Mouse (Mus musculus) C2C12 (cell line): ENCODE measurements around the gene Hist1h4a. TPM values are rescaled to one million over a fixed set of nuclear protein-coding genes. Genes with fewer than 3 reads are reported as not detected.

Source experiments
- H3K27me3 ChIP-seq: one replicate; pipeline ENCODE4 v1.6.1; 2011; ENCODE audit not compliant: control insufficient read depth, insufficient read depth, insufficient read length
- H3K36me3 ChIP-seq: one replicate; pipeline ENCODE4 v1.6.1; 2011; ENCODE audit not compliant: control insufficient read depth, insufficient read depth
- H3K4me3 ChIP-seq: one replicate; pipeline ENCODE4 v1.5.1; 2011; ENCODE audit warnings: mild to moderate bottlenecking, control low read depth; ENCODE audit not compliant: poor library complexity, insufficient read depth, severe bottlenecking
- H3K79me2 ChIP-seq: one replicate; pipeline ENCODE4 v1.6.1; 2011; ENCODE audit not compliant: control insufficient read depth, insufficient read depth
- H3K79me3 ChIP-seq: one replicate; pipeline ENCODE4 v1.6.1; 2011; ENCODE audit warnings: low read depth, control low read depth
- H3ac ChIP-seq: one replicate; pipeline ENCODE3; 2011; ENCODE audit warnings: low read depth; ENCODE audit not compliant: control insufficient read depth, insufficient read length
- CEBPB ChIP-seq: IDR thresholded peaks from one replicate; pipeline ENCODE4 v1.6.1; 2011; ENCODE audit warnings: low read depth, mild to moderate bottlenecking, control low read depth, moderate library complexity
- CTCF ChIP-seq: IDR thresholded peaks from one replicate; pipeline ENCODE4 v1.5.1; 2011; ENCODE audit not compliant: control insufficient read depth, insufficient read depth, insufficient read length
- FOSL1 ChIP-seq: IDR thresholded peaks from one replicate; pipeline ENCODE4 v1.8.0; 2011; ENCODE audit warnings: mild to moderate bottlenecking, low read length; ENCODE audit not compliant: poor library complexity, insufficient read depth, severe bottlenecking
- MAX ChIP-seq: IDR thresholded peaks from one replicate; pipeline ENCODE4 v1.6.1; 2011; ENCODE audit warnings: mild to moderate bottlenecking, control low read depth
- MYOD1 ChIP-seq: IDR thresholded peaks from one replicate; pipeline ENCODE4 v1.6.1; 2011; ENCODE audit warnings: low read depth; ENCODE audit not compliant: control insufficient read depth, insufficient read length
- MYOG ChIP-seq: IDR thresholded peaks from one replicate; pipeline ENCODE4 v1.6.1; 2011; ENCODE audit not compliant: control insufficient read depth, insufficient read length; ENCODE audit errors: extremely low read depth
- USF1 ChIP-seq: IDR thresholded peaks from one replicate; pipeline ENCODE4 v1.6.1; 2011; ENCODE audit warnings: low read depth, mild to moderate bottlenecking, control low read depth, moderate library complexity
- microRNA-seq: library from miRNA; unstranded; fragments of <30 nt; microRNA quantifications from one replicate; pipeline ENCODE4, GENCODE M21; 2019; ENCODE audit warnings: borderline microRNAs expressed
- polyA plus RNA-seq: library from polyadenylated mRNA; unstranded; fragments of >200 nt; fragmentation: generic; extraction: Trizol; gene quantifications from one replicate; pipeline ENCODE4 v1.2.1, GENCODE M21; 2012; ENCODE audit warnings: missing spikeins

Gene Hist1h4a
- polyA plus RNA-seq, 1 experiment, result 6.8 TPM

GRCm38 (mm10) chr13:23717176-23717575 is 43.9 kb downstream of the Hist1h4a start:
- H3K4me3 ChIP-seq, result no peak overlapping the region
- no peaks in the 10 kb centered on the region for H3K79me2 ChIP-seq
- no peaks in the 10 kb centered on the region for H3K36me3 ChIP-seq
- H3K27me3 ChIP-seq, result no peaks in the 10 kb centered on the region
- no peak overlapping the region for H3ac ChIP-seq
- TF ChIP-seq FOSL1, result no peak
- TF ChIP-seq CEBPB, result no peak
- no peak for TF ChIP-seq MYOG
- no peak for TF ChIP-seq USF1
- TF ChIP-seq CTCF, result no peak
- TF ChIP-seq MYOD1, result no peak
- no peak for TF ChIP-seq MAX
- H3K79me3 ChIP-seq, result no peaks in the 10 kb centered on the region

- Histone ChIP-seq H3K79me3 (no peaks in the 10 kb centered on the region), H3K4me3 (no peak overlapping the region), H3ac (no peak overlapping the region), H3K27me3 (no peaks in the 10 kb centered on the region), H3K36me3 (no peaks in the 10 kb centered on the region), H3K79me2 (no peaks in the 10 kb centered on the region)
- no peak for TF ChIP-seq MAX
- no peak for TF ChIP-seq MYOD1
- TF ChIP-seq USF1, result no peak
- no peak for TF ChIP-seq MYOG
- TF ChIP-seq FOSL1, result no peak
Observed at GRCm38 (mm10) chr13:23716261-23717042, 44.6 kb downstream of the Hist1h4a start.

Small RNA genes lying within 50 kb of the gene (microRNA-seq; reads per million reads assigned to microRNA genes)
- gene Gm44314 (not detected), gene Gm44484 (not detected)

Other genes with a start within 250 kb of the Hist1h4a start
- gene Hist1h4h, start 230.2 kb downstream of the Hist1h4a start, polyA plus RNA-seq, result 6.9 TPM
- gene Hist1h2af, start 227.3 kb downstream of the Hist1h4a start, polyA plus RNA-seq, result 98.1 TPM
- 5.5 TPM for gene Hist1h3g, start 225.8 kb downstream of the Hist1h4a start, polyA plus RNA-seq
- 1.2 TPM for gene Hist1h2bh, start 217.8 kb downstream of the Hist1h4a start, polyA plus RNA-seq
- gene Hist1h3f, start 217.2 kb downstream of the Hist1h4a start, polyA plus RNA-seq, result 1.2 TPM
- gene Hist1h4f, start 209.6 kb downstream of the Hist1h4a start, polyA plus RNA-seq, result 7.4 TPM
- 0.25 TPM for gene Hist1h1d, start 208.0 kb downstream of the Hist1h4a start, polyA plus RNA-seq
- 2.8 TPM for gene Hist1h3e, start 198.9 kb downstream of the Hist1h4a start, polyA plus RNA-seq
- gene Hist1h2ae, start 190.0 kb downstream of the Hist1h4a start, polyA plus RNA-seq, result 12.6 TPM
- gene Hist1h2bg, start 189.8 kb downstream of the Hist1h4a start, polyA plus RNA-seq, result 9.9 TPM
- gene Hist1h2bf, start 187.0 kb downstream of the Hist1h4a start, polyA plus RNA-seq, result 4.5 TPM
- gene Hist1h2ad, start 186.8 kb downstream of the Hist1h4a start, polyA plus RNA-seq, result 0.73 TPM
- gene Hist1h3d, start 185.5 kb downstream of the Hist1h4a start, polyA plus RNA-seq, result 1.9 TPM
- 2.8 TPM for gene Hist1h4d, start 179.6 kb downstream of the Hist1h4a start, polyA plus RNA-seq
- 0.98 TPM for gene Hist1h2be, start 140.1 kb downstream of the Hist1h4a start, polyA plus RNA-seq
- gene Hist1h1e, start 138.7 kb downstream of the Hist1h4a start, polyA plus RNA-seq, result 1.2 TPM
- 0.54 TPM for gene Hist1h2ac, start 77.3 kb downstream of the Hist1h4a start, polyA plus RNA-seq
- 16.8 TPM for gene Hist1h2bc, start 77.0 kb downstream of the Hist1h4a start, polyA plus RNA-seq
- gene Hist1h1t, start 65.4 kb downstream of the Hist1h4a start, polyA plus RNA-seq, result not detected
- gene Hist1h4c, start 62.8 kb downstream of the Hist1h4a start, polyA plus RNA-seq, result 0.62 TPM
- 0.91 TPM for gene Hfe, start 50.4 kb downstream of the Hist1h4a start, polyA plus RNA-seq
- 45.9 TPM for gene Hist1h1c, start 22.4 kb downstream of the Hist1h4a start, polyA plus RNA-seq
- 6.1 TPM for gene Hist1h3c, start 15.6 kb downstream of the Hist1h4a start, polyA plus RNA-seq
- gene Hist1h2bb, start 14.5 kb downstream of the Hist1h4a start, polyA plus RNA-seq, result 2.8 TPM
- 9.3 TPM for gene Hist1h2ab, start 10.1 kb downstream of the Hist1h4a start, polyA plus RNA-seq
- 2.0 TPM for gene Hist1h3b, start 9.0 kb downstream of the Hist1h4a start, polyA plus RNA-seq
- 16.8 TPM for gene Hist1h4b, start 4.2 kb downstream of the Hist1h4a start, polyA plus RNA-seq
- gene Hist1h3a, start 1.2 kb upstream of the Hist1h4a start, polyA plus RNA-seq, result 2.4 TPM
- 1.5 TPM for gene Hist1h1a, start 2.4 kb upstream of the Hist1h4a start, polyA plus RNA-seq
- gene Trim38, start 8.7 kb upstream of the Hist1h4a start, polyA plus RNA-seq, result 0.02 TPM
- gene Slc17a2, start 45.8 kb upstream of the Hist1h4a start, polyA plus RNA-seq, result not detected
- gene Slc17a3, start 78.2 kb upstream of the Hist1h4a start, polyA plus RNA-seq, result not detected
- gene Slc17a1, start 106.5 kb upstream of the Hist1h4a start, polyA plus RNA-seq, result not detected
- gene Slc17a4, start 153.8 kb upstream of the Hist1h4a start, polyA plus RNA-seq, result not detected
- gene Hist1h2ba, start 172.9 kb upstream of the Hist1h4a start, polyA plus RNA-seq, result not detected
- gene Hist1h2aa, start 173.2 kb upstream of the Hist1h4a start, polyA plus RNA-seq, result not detected
- not detected for gene Scgn, start 230.0 kb upstream of the Hist1h4a start, polyA plus RNA-seq